In the genomic region with DNA sequence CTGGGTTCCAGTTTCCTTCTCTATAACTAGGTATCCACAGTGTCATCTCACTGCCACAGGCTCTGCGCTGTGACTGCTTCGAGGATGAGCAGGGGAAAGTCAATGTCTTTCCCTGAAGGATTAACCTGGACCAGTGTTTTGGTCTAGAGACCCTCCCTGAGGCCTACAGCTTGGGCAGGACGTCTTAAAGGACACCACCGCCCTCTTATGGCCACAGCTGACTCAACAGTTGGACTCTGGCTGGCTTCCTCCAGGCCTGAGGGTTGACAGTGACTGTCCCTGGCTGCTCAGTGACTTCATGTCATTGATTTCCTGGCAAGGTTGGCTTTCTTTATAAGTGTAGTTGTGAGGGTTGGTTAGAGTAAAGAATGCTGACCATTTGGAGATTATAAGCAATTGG, we compare ENCODE assay signal across 8 mouse cellular contexts. TPM values are rescaled to one million over a fixed set of nuclear protein-coding genes. Genes with fewer than 3 reads are reported as not detected.
DNase-seq lines count a peak whose midpoint lies in the region; ATAC-seq and TF ChIP-seq lines count a peak whose summit lies in the region.
"Had no signal": no experiment of that assay in that cellular context is flagged by ENCODE, and none has a peak within 500 bp of the region (broad histone marks: within the 10 kb centered on the region; RNA-seq: fewer than 3 reads in every experiment).

No protein-coding gene starts in this region.

- H3K36me3 ChIP-seq in kidney, embryonic 15.5 days = no peaks in the 10 kb centered on the region
- H3K36me3 ChIP-seq in CH12.LX (replicated peaks in 1 of 2; ENCODE audit: control insufficient read depth in 1 of 2, insufficient read depth in 1 of 2, low read length in 1 of 2) = peaks cover 2 to 4% of the 10 kb centered on the region in 2 experiments

- 0 out of 2 replicates have a peak, but pooled peaks cover 6% of the 10 kb centered on the region for H3K27me3 ChIP-seq in kidney, embryonic 15.5 days
- no peaks in the 10 kb centered on the region for H3K27me3 ChIP-seq in CH12.LX (replicated peaks)

- H3K4me3 ChIP-seq in kidney, embryonic 15.5 days (replicated peaks) = no peak overlapping the region
- H3K4me3 ChIP-seq in CH12.LX (replicated peaks in 1 of 3; ENCODE audit: low read depth in 2 of 3, low read length in 2 of 3, poor library complexity in 1 of 3) = no peak overlapping the region
- H3K4me3 ChIP-seq: limb, embryonic 12.5 days had no signal

- peak; percentile 43 for DNase-seq in kidney, adult 11 months
- DNase-seq in CH12.LX (ENCODE audit: extremely low read depth) (peak; percentile 56), NIH3T3 (ENCODE audit: low read depth) (peak; percentile 51)
- DNase-seq in kidney, postnatal 25 days = peak; percentile 63 to 65
- DNase-seq in spleen, adult 12 weeks (ENCODE audit: low spot score) = no peak
- no peak for DNase-seq in Muller cell, postnatal 12 days (ENCODE audit: inconsistent ontology term)

- peak; percentile 84 for TF ChIP-seq RAD21 in CH12.LX (IDR thresholded peaks at IDR 0.05; ENCODE audit: low read depth, low read length)

- ATAC-seq in kidney, embryonic 15.5 days (replicated peaks; ENCODE audit: low FRiP score) = no peak

- in situ Hi-C loops in CH12.LX (cut with MboI; ENCODE audit: low pct_ligation_motif_present, low pct_unique_long_range_greater_than_20kb, low sequenced_read_pairs) = no loop called here

- H3K9ac ChIP-seq in kidney, embryonic 15.5 days = no peak overlapping the region
- no peak overlapping the region for H3K9ac ChIP-seq in CH12.LX (ENCODE audit: insufficient read depth, low read depth)
- H3K9ac ChIP-seq: limb, embryonic 12.5 days had no signal

- H3K9me3 ChIP-seq in kidney, embryonic 15.5 days (replicated peaks) = no peaks in the 10 kb centered on the region
- H3K9me3 ChIP-seq in CH12.LX (replicated peaks; ENCODE audit: low read length) = no peaks in the 10 kb centered on the region
- H3K9me3 ChIP-seq: limb, embryonic 12.5 days had no signal

- 26% methylated on average over 4 of the region's 4 CpGs for WGBS in kidney, embryonic 15.5 days

- no peak for TF ChIP-seq POLR2A in CH12.LX (IDR thresholded peaks at IDR 0.05; ENCODE audit: low read depth, low read length)

- H3K79me2 ChIP-seq in CH12.LX (replicated peaks; ENCODE audit: control insufficient read depth, extremely low read depth, insufficient read depth, poor library complexity, severe bottlenecking) = peaks cover 15% of the 10 kb centered on the region

- H3K4me2 ChIP-seq in kidney, embryonic 15.5 days = no peak overlapping the region
- no peak overlapping the region for H3K4me2 ChIP-seq in CH12.LX (ENCODE audit: insufficient read depth, low read depth, poor library complexity, severe bottlenecking)
- H3K4me2 ChIP-seq: limb, embryonic 12.5 days had no signal

- peaks cover 13% of the 10 kb centered on the region; the same call in 1 of the 2 replicates for H3K4me1 ChIP-seq in kidney, embryonic 15.5 days
- peaks cover 10 to 41% of the 10 kb centered on the region in 2 experiments for H3K4me1 ChIP-seq in CH12.LX (ENCODE audit: control insufficient read depth in 1 of 2, insufficient read depth in 2 of 2)

- H3K27ac ChIP-seq in kidney, embryonic 15.5 days = no peak overlapping the region
- H3K27ac ChIP-seq in CH12.LX (ENCODE audit: insufficient read depth, low read depth) = no peak overlapping the region
- H3K27ac ChIP-seq: limb, embryonic 12.5 days had no signal

- TF ChIP-seq EP300 in CH12.LX (IDR thresholded peaks at IDR 0.05; ENCODE audit: low read length) = no peak

- peak; percentile 55 to 86 for TF ChIP-seq CTCF in CH12.LX (conservative IDR thresholded peaks at IDR 0.05 in 1 of 2, IDR thresholded peaks at IDR 0.05 in 1 of 2; ENCODE audit: low read depth in 2 of 2, low read length in 2 of 2)

- dilution Hi-C loops in CH12.LX (cut with MboI; ENCODE audit: extremely low pct_ligation_motif_present, extremely low pct_unique_long_range_greater_than_20kb, low sequenced_read_pairs) = no loop called here

TF ChIP-seq in CH12.LX, 34 proteins besides CTCF, POLR2A, EP300 and RAD21:
- TF ChIP-seq MYC (IDR thresholded peaks at IDR 0.05; ENCODE audit: low read depth, low read length) (no peak), ZMIZ1 (IDR thresholded peaks at IDR 0.05; ENCODE audit: low read depth, low read length) (no peak), ZC3H11A (IDR thresholded peaks at IDR 0.05; ENCODE audit: low read depth, low read length) (peak; percentile 28), SIN3A (IDR thresholded peaks at IDR 0.05; ENCODE audit: low read length) (no peak), SMC3 (IDR thresholded peaks at IDR 0.05; ENCODE audit: low read depth, low read length) (peak; percentile 78)

RNA-seq across cellular contexts. Expression of gene Exosc2, which starts 3.2 kb away (rescaled TPM):
- polyA plus RNA-seq in kidney, embryonic 15.5 days (2015; fragmentation: Nextera tagmentation; extraction: Ambion mirVana) = 75.7 and 77.7 TPM in 2 replicates
- 104 and 139 TPM in 2 replicates for total RNA-seq in CH12.LX (2012; rRNA removed)
- 167 and 183 TPM in 2 replicates for total RNA-seq in CH12.LX (2014; rRNA removed)
- polyA plus RNA-seq in CH12.LX (2012; ENCODE audit: insufficient read length, low read depth) = 110 and 134 TPM in 2 replicates

RNA-seq across cellular contexts. Expression of gene Abl1, which starts 20.8 kb away (rescaled TPM):
- polyA plus RNA-seq in kidney, embryonic 15.5 days (2015; fragmentation: Nextera tagmentation; extraction: Ambion mirVana) = 43.9 and 46.2 TPM in 2 replicates
- total RNA-seq in CH12.LX (2012; rRNA removed) (14.6 and 15.2 TPM in 2 replicates), CH12.LX (2014; rRNA removed) (9.8 and 11.2 TPM in 2 replicates)
- 19.9 and 22.4 TPM in 2 replicates for polyA plus RNA-seq in CH12.LX (2012; ENCODE audit: insufficient read length, low read depth)

RNA-seq across cellular contexts. Expression of gene Prdm12, which starts 27.5 kb away (rescaled TPM):
- polyA plus RNA-seq in kidney, embryonic 15.5 days (2015; fragmentation: Nextera tagmentation; extraction: Ambion mirVana) = not detected in 2 replicates
- total RNA-seq in CH12.LX (2012; rRNA removed) = not detected in 2 replicates
- not detected in 2 replicates for total RNA-seq in CH12.LX (2014; rRNA removed)
- not detected in 2 replicates for polyA plus RNA-seq in CH12.LX (2012; ENCODE audit: insufficient read length, low read depth)

Comparison
In these comparisons a context has a peak if more than half of its experiments do, and no peak if none do; other contexts are left out.
1. DNase-seq: peak in kidney, adult 11 months (single experiment), CH12.LX (single experiment), NIH3T3 (single experiment) and kidney, postnatal 25 days (2 of 2); none in spleen, adult 12 weeks (single experiment) and Muller cell, postnatal 12 days (single experiment).